Mouse (Mus musculus): Measurements from ENCODE around the gene Bcr. TPM values are rescaled to one million over a fixed set of nuclear protein-coding genes. Genes with fewer than 3 reads are reported as not detected.

Bcr gene
- total RNA-seq, 2 experiments from 2014 or later = 15.5 to 16.4 TPM

- DNase-seq = no peak
These were observed 34.8 kb downstream of the Bcr start for GRCm38 (mm10) chr10:75095216-75095615.

- no peak for DNase-seq
These were observed 38.2 kb downstream of the Bcr start for GRCm38 (mm10) chr10:75098446-75099183.

GRCm38 (mm10) chr10:75100298-75100697, 39.9 kb downstream of the Bcr start:
- no peak for DNase-seq

GRCm38 (mm10) chr10:75103502-75103901, 43.1 kb downstream of the Bcr start:
- DNase-seq = no peak

GRCm38 (mm10) chr10:75104191-75105098, 44.1 kb downstream of the Bcr start:
- peak; percentile 57 for DNase-seq

- no peak for DNase-seq
These were observed 44.7 kb downstream of the Bcr start for GRCm38 (mm10) chr10:75105099-75105461.

- DNase-seq = no peak
These were observed 45.3 kb downstream of the Bcr start for GRCm38 (mm10) chr10:75105687-75106086.

- no peak for DNase-seq
These were observed 46.6 kb downstream of the Bcr start for GRCm38 (mm10) chr10:75106940-75107381.

GRCm38 (mm10) chr10:75108092-75108491, 47.7 kb downstream of the Bcr start:
- no peak for DNase-seq

GRCm38 (mm10) chr10:75111446-75112201, 51.2 kb downstream of the Bcr start:
- no peak for DNase-seq

- DNase-seq = no peak
These were observed 52.0 kb downstream of the Bcr start for GRCm38 (mm10) chr10:75112405-75112804.

- DNase-seq = no peak
These were observed 53.2 kb downstream of the Bcr start for GRCm38 (mm10) chr10:75113620-75114019.

GRCm38 (mm10) chr10:75115240-75115639, 54.8 kb downstream of the Bcr start:
- DNase-seq = no peak

- DNase-seq = peak; percentile 52
These were observed 56.6 kb downstream of the Bcr start for GRCm38 (mm10) chr10:75116842-75117457.

GRCm38 (mm10) chr10:75118444-75118843, 58.1 kb downstream of the Bcr start:
- no peak for DNase-seq

GRCm38 (mm10) chr10:75119396-75119795, 59.0 kb downstream of the Bcr start:
- peak; percentile 43 for DNase-seq

GRCm38 (mm10) chr10:75120176-75120575, 59.8 kb downstream of the Bcr start:
- no peak for DNase-seq

- DNase-seq = peak; percentile 57
These were observed 60.6 kb downstream of the Bcr start for GRCm38 (mm10) chr10:75121028-75121427.

- DNase-seq = no peak
These were observed 65.2 kb downstream of the Bcr start for GRCm38 (mm10) chr10:75125577-75125976.

- peak; percentile 76 for DNase-seq
These were observed 68.9 kb downstream of the Bcr start for GRCm38 (mm10) chr10:75129283-75129710.

- no peak for DNase-seq
These were observed 70.1 kb downstream of the Bcr start for GRCm38 (mm10) chr10:75130372-75131046.

- DNase-seq = peak; percentile 26
These were observed 71.2 kb downstream of the Bcr start for GRCm38 (mm10) chr10:75131625-75132024.
